Comparison of ENCODE assay signal across 17 mouse cellular contexts in genomic region chr8:27889292-27889691, GRCm38 (mm10).
"Had no signal": no experiment of that assay in that cellular context is flagged by ENCODE, and none has a peak within 500 bp of the region (broad histone marks: within the 10 kb centered on the region; RNA-seq: fewer than 3 reads in every experiment).

No protein-coding gene starts in this region.

- ATAC-seq: lung, postnatal 0 days; midbrain, embryonic 13.5 days; midbrain, embryonic 15.5 days had no signal

- DNase-seq: lung, adult 2 months; lung, postnatal 14 days; lung, postnatal 36 days; right cerebral cortex, postnatal 14 days; thymus, adult 2 months; thymus, postnatal 25 days; thymus, postnatal 4 days had no signal

- H3K9me3 ChIP-seq: lung, embryonic 15.5 days; midbrain, embryonic 13.5 days; midbrain, embryonic 15.5 days; neural tube, embryonic 12.5 days; stomach, embryonic 15.5 days had no signal

- H3K4me3 ChIP-seq: lung, embryonic 15.5 days; megakaryocyte, embryonic 14.5 days; midbrain, embryonic 13.5 days; midbrain, embryonic 15.5 days; neural tube, embryonic 12.5 days; stomach, embryonic 15.5 days had no signal

- H3K27ac ChIP-seq: lung, embryonic 15.5 days; macrophage; midbrain, embryonic 13.5 days; midbrain, embryonic 15.5 days; neural tube, embryonic 12.5 days; stomach, embryonic 15.5 days; stomach, postnatal 0 days had no signal

- H3K9ac ChIP-seq: lung, embryonic 15.5 days; midbrain, embryonic 13.5 days; midbrain, embryonic 15.5 days; neural tube, embryonic 12.5 days; stomach, embryonic 15.5 days had no signal

- H3K4me2 ChIP-seq: lung, embryonic 15.5 days; midbrain, embryonic 11.5 days; midbrain, embryonic 13.5 days; midbrain, embryonic 15.5 days; neural tube, embryonic 12.5 days; stomach, embryonic 15.5 days had no signal

- H3K27me3 ChIP-seq: lung, embryonic 15.5 days; megakaryocyte, embryonic 14.5 days; midbrain, embryonic 13.5 days; midbrain, embryonic 15.5 days; neural tube, embryonic 12.5 days; stomach, embryonic 15.5 days had no signal

- H3K36me3 ChIP-seq: lung, embryonic 15.5 days; midbrain, embryonic 13.5 days; midbrain, embryonic 15.5 days; neural tube, embryonic 12.5 days; stomach, embryonic 15.5 days had no signal

- H3K4me1 ChIP-seq: lung, embryonic 15.5 days; megakaryocyte, embryonic 14.5 days; midbrain, embryonic 13.5 days; midbrain, embryonic 15.5 days; neural tube, embryonic 12.5 days; stomach, embryonic 15.5 days had no signal
